Mouse (Mus musculus) Patski (cell line): ENCODE data around the gene Adap1. TPM values are rescaled to one million over a fixed set of nuclear protein-coding genes. Genes with fewer than 3 reads are reported as not detected.

ENCODE experiments used
- ATAC-seq: fragments of 100-300 bp; one replicate; pipeline ENCODE4 v1.8.0; 2021
- CTCF ChIA-PET: fragments of 350-600 bp; sonication (Branson Sonifier 250); formaldehyde crosslinking; loops from one replicate; lab custom pipeline; 2022; ENCODE audit warnings: inconsistent platforms; lab: Charles Lee
- POLR2A ChIA-PET: fragments of 350-600 bp; sonication (Branson Sonifier 250); formaldehyde crosslinking; loops from one replicate; lab custom pipeline; 2022; ENCODE audit warnings: antibody characterized with exemption, inconsistent platforms; lab: Charles Lee
- DNase-seq: peaks from one replicate; pipeline ENCODE4 v3.0.0-alpha.2; 2011; ENCODE audit warnings: low read depth, low spot score
- H3K27me3 ChIP-seq: fragments of 371-371 bp; one replicate; pipeline ENCODE4 v1.5.1; 2021
- CTCF ChIP-seq: fragments of 100-300 bp; IDR thresholded peaks from one replicate; pipeline ENCODE4 v1.5.1; 2021
- in situ Hi-C: fragments of 300-500 bp; cut with MboI; formaldehyde crosslinking; loops from 3 replicates; pipeline ENCODE4 v1.11.1; 2018; ENCODE audit warnings: low pct_unique_long_range_greater_than_20kb, mixed read lengths
- polyA plus RNA-seq: library from polyadenylated mRNA; unstranded; gene quantifications from one replicate; pipeline ENCODE4 v1.2.3, GENCODE M21; 2021

Adap1 gene
- polyA plus RNA-seq, result 5.0 TPM

DNA sequence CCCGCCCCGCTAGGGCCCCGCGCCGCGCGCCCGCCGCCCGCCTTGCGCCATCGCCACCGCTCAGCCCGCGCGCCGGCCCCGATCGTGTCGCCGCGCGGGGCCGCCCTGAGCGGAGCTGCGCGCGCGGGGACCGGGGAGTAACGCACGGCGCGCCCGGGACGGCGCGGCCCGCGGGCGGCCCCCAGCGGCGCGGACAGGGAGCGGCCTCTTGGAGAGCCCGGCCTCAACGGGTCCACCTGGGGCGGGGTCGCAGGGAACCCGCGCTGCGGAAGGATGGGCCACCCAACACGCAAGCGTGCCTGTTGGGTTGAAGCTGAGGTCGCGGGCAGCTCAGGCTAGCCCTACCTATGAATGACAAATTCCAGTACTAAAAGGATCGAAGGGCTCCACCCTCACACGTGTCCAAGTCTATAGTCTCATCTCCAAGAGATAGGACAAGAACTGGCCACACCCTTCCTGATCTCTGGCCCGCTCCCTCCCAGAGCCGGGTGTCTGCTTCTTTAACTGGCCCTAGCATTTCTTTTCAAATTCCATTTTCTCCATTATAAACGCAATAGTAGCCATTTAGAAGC, at the start of gene Adap1:
TSS of gene Adap1 (minus strand) at position 228 of the 572 bp plus-strand sequence.
- ChIA-PET POLR2A (interaction anchor here (0.6 to 1.6 kb wide), 5 partner anchors 15 to 136 kb away, joined by 3 to 4 read pairs (median 3); no protein-coding TSS in a partner anchor), CTCF (interaction anchor here (1.4 to 5.7 kb wide), 5 partner anchors 21 to 53 kb away, joined by 3 to 39 read pairs (median 4); no protein-coding TSS in a partner anchor)
- TF ChIP-seq CTCF, result no peak
- no peaks in the 10 kb centered on the region for H3K27me3 ChIP-seq
- DNase-seq, result no peak
- ATAC-seq, result no peak
- in situ Hi-C loops, result loop anchor here (5.0 kb wide), 1 partner anchor 43 kb away; no protein-coding TSS in a partner anchor

- POLR2A ChIA-PET, result no interaction called here
- ATAC-seq (no peak), DNase-seq (no peak)
- TF ChIP-seq CTCF, result no peak
- in situ Hi-C loops, result loop anchor here (25.0 kb wide), 1 partner anchor 287 kb away; no protein-coding TSS in a partner anchor
- CTCF ChIA-PET, result no interaction called here
- H3K27me3 ChIP-seq, result no peaks in the 10 kb centered on the region
These were observed 49.4 kb upstream of the Adap1 start for GRCm38 (mm10) chr5:139374841-139375240.

GRCm38 (mm10) chr5:139373889-139374444, 48.5 kb upstream of the Adap1 start:
- in situ Hi-C loops, result loop anchor here (25.0 kb wide), 1 partner anchor 288 kb away; no protein-coding TSS in a partner anchor
- CTCF ChIA-PET, result no interaction called here

GRCm38 (mm10) chr5:139373126-139373525, 47.7 kb upstream of the Adap1 start:
- CTCF ChIA-PET, result no interaction called here
- TF ChIP-seq CTCF, result no peak
- ATAC-seq, result no peak
- in situ Hi-C loops, result loop anchor here (25.0 kb wide), 1 partner anchor 289 kb away; no protein-coding TSS in a partner anchor
- H3K27me3 ChIP-seq, result no peaks in the 10 kb centered on the region
- POLR2A ChIA-PET, result no interaction called here
- no peak for DNase-seq

More at GRCm38 (mm10) chr5:139373889-139374444, 48.5 kb upstream of the Adap1 start:
- POLR2A ChIA-PET, result no interaction called here
- no peak for ATAC-seq
- H3K27me3 ChIP-seq, result no peaks in the 10 kb centered on the region
- no peak for DNase-seq
- TF ChIP-seq CTCF, result no peak

GRCm38 (mm10) chr5:139371631-139372401, 46.4 kb upstream of the Adap1 start:
- DNase-seq, result no peak
- ChIA-PET CTCF (interaction anchor here (1.1 kb wide), 1 partner anchor 14 kb away, joined by 3 read pairs; no protein-coding TSS in a partner anchor), POLR2A (interaction anchor here (0.6 to 0.7 kb wide), 2 partner anchors 330 to 419 kb away, joined by 3 to 7 read pairs; partner anchors contain the start of gene Mafk)
- in situ Hi-C loops, result loop anchor here (25.0 kb wide), 1 partner anchor 290 kb away; no protein-coding TSS in a partner anchor
- no peaks in the 10 kb centered on the region for H3K27me3 ChIP-seq
- no peak for TF ChIP-seq CTCF
- peak; percentile 37 for ATAC-seq

DNA sequence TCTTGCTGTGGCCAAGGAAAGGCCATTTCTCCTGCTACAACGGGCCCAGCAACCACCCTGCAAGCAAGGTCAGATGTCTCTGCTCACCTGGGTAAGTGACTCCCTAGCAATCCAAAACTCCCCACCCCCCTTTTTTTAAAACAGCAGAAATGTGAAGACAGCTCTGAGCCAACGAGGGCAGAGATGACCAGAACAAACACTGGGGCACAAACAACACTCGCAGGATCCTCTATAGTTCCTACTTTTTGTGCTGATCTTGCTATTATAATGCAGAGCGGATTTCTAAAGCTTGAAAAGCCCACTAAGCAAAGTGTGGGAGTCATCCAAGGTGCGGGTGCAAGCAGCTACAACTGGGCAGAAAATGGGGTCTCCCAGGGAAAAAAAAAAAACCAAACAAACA, 45.7 kb upstream of the Adap1 start:
- ATAC-seq (no peak), DNase-seq (no peak)
- ChIA-PET CTCF (interaction anchor here (1.1 kb wide), 1 partner anchor 13 kb away, joined by 3 read pairs; no protein-coding TSS in a partner anchor), POLR2A (interaction anchor here (0.6 kb wide), 2 partner anchors 115 to 331 kb away, joined by 3 read pairs; no protein-coding TSS in a partner anchor)
- no peak for TF ChIP-seq CTCF
- H3K27me3 ChIP-seq, result no peaks in the 10 kb centered on the region
- in situ Hi-C loops, result loop anchor here (25.0 kb wide), 1 partner anchor 291 kb away; no protein-coding TSS in a partner anchor

- H3K27me3 ChIP-seq, result no peaks in the 10 kb centered on the region
- no peak for ATAC-seq
- ChIA-PET POLR2A (no interaction called here), CTCF (no interaction called here)
- TF ChIP-seq CTCF, result no peak
- in situ Hi-C loops, result loop anchor here (25.0 kb wide), 1 partner anchor 292 kb away; no protein-coding TSS in a partner anchor
- DNase-seq, result no peak
These were observed 44.9 kb upstream of the Adap1 start for GRCm38 (mm10) chr5:139370336-139370735.

DNA sequence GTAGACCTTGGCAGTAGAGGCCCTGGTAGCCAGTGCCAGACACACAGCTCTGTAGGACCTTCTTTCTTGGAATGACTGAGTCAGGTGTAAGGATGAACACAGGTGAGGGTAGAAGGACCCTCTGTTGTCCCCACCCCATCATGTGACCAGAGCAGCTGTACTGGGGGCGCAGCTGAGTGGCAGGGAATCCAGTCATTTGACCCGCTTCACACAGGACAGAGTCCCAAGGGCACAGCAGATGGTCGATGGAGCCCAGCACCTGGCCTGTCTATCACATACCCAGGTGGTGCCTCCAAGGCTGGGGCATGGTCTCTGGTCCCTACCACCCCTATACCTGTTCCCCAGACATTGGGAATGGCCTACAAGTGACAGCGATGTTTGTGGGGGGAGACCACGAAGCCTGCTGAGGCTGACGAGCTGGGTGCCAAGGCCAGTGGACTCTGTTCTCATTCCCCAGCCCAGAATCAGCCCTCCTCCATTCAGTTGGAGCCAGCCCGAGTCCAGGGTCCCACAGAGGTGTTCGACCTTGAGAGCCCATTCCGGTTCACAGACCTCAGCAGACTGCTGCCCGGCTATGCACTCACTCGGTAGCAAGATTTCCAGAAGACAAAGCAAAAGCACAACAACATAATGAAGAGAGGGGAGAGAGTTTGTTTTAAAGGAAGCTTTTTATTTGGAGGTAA, 43.4 kb upstream of the Adap1 start:
- POLR2A ChIA-PET, result interaction anchor here (0.5 kb wide), 1 partner anchor 9 kb away, joined by 3 read pairs; no protein-coding TSS in a partner anchor
- H3K27me3 ChIP-seq, result no peaks in the 10 kb centered on the region
- in situ Hi-C loops, result loop anchor here (25.0 kb wide), 1 partner anchor 294 kb away; no protein-coding TSS in a partner anchor
- CTCF ChIA-PET, result interaction anchor here (1.1 to 2.4 kb wide), 2 partner anchors 19 to 29 kb away, joined by 3 to 8 read pairs; no protein-coding TSS in a partner anchor
- TF ChIP-seq CTCF, result no peak
- DNase-seq (no peak), ATAC-seq (no peak)

- ATAC-seq (no peak), DNase-seq (no peak)
- TF ChIP-seq CTCF, result no peak
- CTCF ChIA-PET, result interaction anchor here (1.1 to 2.4 kb wide), 2 partner anchors 20 to 30 kb away, joined by 3 to 8 read pairs; no protein-coding TSS in a partner anchor
- POLR2A ChIA-PET, result no interaction called here
- H3K27me3 ChIP-seq, result no peaks in the 10 kb centered on the region
- in situ Hi-C loops, result loop anchor here (25.0 kb wide), 1 partner anchor 294 kb away; no protein-coding TSS in a partner anchor
These were observed 42.5 kb upstream of the Adap1 start for GRCm38 (mm10) chr5:139367884-139368458.
